Mouse (Mus musculus) heart, embryonic 11.5 days (tissue): ENCODE data around the gene E330009J07Rik. TPM values are rescaled to one million over a fixed set of nuclear protein-coding genes. Genes with fewer than 3 reads are reported as not detected.

Experiments
- ATAC-seq: fragments of 200-750 bp; cut with Nextera tagmentation; replicated peaks from 2 replicates; pipeline ENCODE4 v1.8.0; 2017; ENCODE audit warnings: moderate library complexity; ENCODE audit not compliant: insufficient number of reproducible peaks, low FRiP score, low TSS enrichment
- H3K27ac ChIP-seq: fragments of 300-500 bp; sonication (generic); 2 replicates; pipeline ENCODE4 v1.5.1; 2014; ENCODE audit warnings: mild to moderate bottlenecking, low read depth, low read length
- H3K27me3 ChIP-seq: fragments of 300-500 bp; sonication (generic); 2 replicates; pipeline ENCODE4 v1.6.1; 2014; ENCODE audit warnings: mild to moderate bottlenecking, low read length, mixed read lengths; ENCODE audit not compliant: control insufficient read depth, insufficient read depth
- H3K36me3 ChIP-seq: fragments of 300-500 bp; sonication (generic); 2 replicates; pipeline ENCODE4 v1.6.1; 2014; ENCODE audit warnings: mild to moderate bottlenecking, low read length, moderate library complexity, mixed read lengths; ENCODE audit not compliant: control insufficient read depth, insufficient read depth
- H3K4me1 ChIP-seq: fragments of 300-500 bp; sonication (generic); 2 replicates; pipeline ENCODE4 v1.6.1; 2014; ENCODE audit warnings: low read length; ENCODE audit not compliant: control insufficient read depth, insufficient read depth
- H3K4me2 ChIP-seq: fragments of 300-500 bp; sonication (generic); 2 replicates; pipeline ENCODE4 v1.6.1; 2014; ENCODE audit warnings: mild to moderate bottlenecking, moderate library complexity
- H3K4me3 ChIP-seq: fragments of 300-500 bp; sonication (generic); 2 replicates; pipeline ENCODE4 v1.5.1; 2014; ENCODE audit warnings: low read depth, low read length
- H3K9ac ChIP-seq: fragments of 300-500 bp; sonication (generic); 2 replicates; pipeline ENCODE4 v1.6.1; 2014; ENCODE audit warnings: mild to moderate bottlenecking, low read depth, low read length, moderate library complexity
- H3K9me3 ChIP-seq: fragments of 300-500 bp; sonication (generic); replicated peaks from 2 replicates; pipeline ENCODE4 v1.6.1; 2016; ENCODE audit warnings: low read length; ENCODE audit not compliant: control insufficient read depth
- WGBS: fragments of 180-500 bp; shearing (Covaris S2); extraction: QIAGEN DNeasy Blood & Tissue Kit; methylation state at CpG from one replicate; pipeline ENCODE4 v1.1.7; 2014; ENCODE audit not compliant: insufficient replicate concordance; 5-methylcytosine and 5-hydroxymethylcytosine counted together
- polyA plus RNA-seq: library from polyadenylated mRNA; unstranded; fragments of >200 nt; fragmentation: Nextera tagmentation; extraction: Ambion mirVana; gene quantifications from 2 replicates; pipeline ENCODE4 v1.2.1, GENCODE M21; 2014

Gene E330009J07Rik
- polyA plus RNA-seq, 1 experiment from 2014 or later = 3.4 TPM

DNA sequence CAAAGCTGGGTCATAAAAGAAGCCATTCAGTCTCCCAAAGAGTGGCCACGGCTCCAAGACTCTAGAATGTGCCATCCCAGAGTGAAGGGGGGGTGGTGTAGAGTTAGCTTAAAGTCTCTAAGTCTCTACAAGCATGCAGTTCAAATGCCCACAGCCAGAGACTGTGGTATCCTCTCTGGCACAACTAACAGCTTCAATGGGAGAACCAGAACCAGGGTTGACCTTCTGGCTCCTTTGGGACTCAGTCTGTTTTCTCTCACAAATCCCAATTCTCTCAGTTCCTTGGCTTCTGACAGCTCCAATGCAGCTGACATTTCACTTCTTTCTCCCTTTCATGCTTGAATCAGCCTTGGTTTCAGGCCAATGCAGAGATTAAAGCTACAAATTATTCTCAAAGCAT lies 12.9 kb downstream of the E330009J07Rik start:
- no peak overlapping the region for H3K9ac ChIP-seq
- 81% methylated on average over 1 of the region's 1 CpGs for WGBS
- H3K36me3 ChIP-seq = no peaks in the 10 kb centered on the region
- ATAC-seq = no peak
- no peak overlapping the region for H3K4me3 ChIP-seq
- no peak overlapping the region for H3K4me2 ChIP-seq
- no peaks in the 10 kb centered on the region for H3K27me3 ChIP-seq
- H3K9me3 ChIP-seq = no peaks in the 10 kb centered on the region
- no peaks in the 10 kb centered on the region for H3K4me1 ChIP-seq
- no peak overlapping the region for H3K27ac ChIP-seq

- H3K4me3 ChIP-seq = no peak overlapping the region
- H3K36me3 ChIP-seq = no peaks in the 10 kb centered on the region
- H3K9ac ChIP-seq = no peak overlapping the region
- H3K27me3 ChIP-seq = no peaks in the 10 kb centered on the region
- H3K9me3 ChIP-seq = no peaks in the 10 kb centered on the region
- no peak overlapping the region for H3K4me2 ChIP-seq
- no peak overlapping the region for H3K27ac ChIP-seq
- 86% methylated on average over 6 of the region's 6 CpGs for WGBS
- no peak for ATAC-seq
- no peaks in the 10 kb centered on the region for H3K4me1 ChIP-seq
Measured at GRCm38 (mm10) chr6:40421099-40421498, 14.8 kb downstream of the E330009J07Rik start.

- no peak overlapping the region for H3K4me3 ChIP-seq
- H3K27me3 ChIP-seq = no peaks in the 10 kb centered on the region
- H3K36me3 ChIP-seq = no peaks in the 10 kb centered on the region
- H3K4me1 ChIP-seq = no peaks in the 10 kb centered on the region
- no peak overlapping the region for H3K27ac ChIP-seq
- no peak overlapping the region for H3K4me2 ChIP-seq
- no peak for ATAC-seq
- H3K9ac ChIP-seq = no peak overlapping the region
- WGBS = 86% methylated on average over 4 of the region's 4 CpGs
- H3K9me3 ChIP-seq = no peaks in the 10 kb centered on the region
Measured at GRCm38 (mm10) chr6:40418386-40418785, 17.5 kb downstream of the E330009J07Rik start.

DNA sequence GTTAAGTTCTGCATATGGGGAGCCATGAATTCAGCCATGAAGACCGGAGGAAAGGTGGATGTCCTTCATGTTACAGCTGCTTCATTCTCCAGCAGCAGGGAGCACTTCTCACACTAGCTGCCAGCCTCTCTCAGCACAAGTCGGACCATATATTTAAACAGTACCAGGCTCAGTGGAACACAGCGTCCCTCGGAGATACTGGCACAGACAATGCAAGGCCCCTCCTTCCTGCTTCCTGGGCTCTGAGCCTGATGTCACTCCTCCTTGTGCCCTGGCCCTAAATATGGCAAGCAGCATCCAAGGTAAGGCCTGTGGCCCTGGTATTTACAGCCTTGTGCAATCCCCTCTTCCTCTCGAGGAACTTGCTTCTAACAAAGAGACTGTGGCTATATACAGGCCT lies 20.1 kb downstream of the E330009J07Rik start:
- Histone ChIP-seq H3K4me2 (no peak overlapping the region), H3K9ac (no peak overlapping the region), H3K4me3 (no peak overlapping the region), H3K27me3 (no peaks in the 10 kb centered on the region), H3K9me3 (no peaks in the 10 kb centered on the region), H3K36me3 (no peaks in the 10 kb centered on the region), H3K27ac (no peak overlapping the region), H3K4me1 (no peaks in the 10 kb centered on the region)
- 77% methylated on average over 5 of the region's 5 CpGs for WGBS
- no peak for ATAC-seq

DNA sequence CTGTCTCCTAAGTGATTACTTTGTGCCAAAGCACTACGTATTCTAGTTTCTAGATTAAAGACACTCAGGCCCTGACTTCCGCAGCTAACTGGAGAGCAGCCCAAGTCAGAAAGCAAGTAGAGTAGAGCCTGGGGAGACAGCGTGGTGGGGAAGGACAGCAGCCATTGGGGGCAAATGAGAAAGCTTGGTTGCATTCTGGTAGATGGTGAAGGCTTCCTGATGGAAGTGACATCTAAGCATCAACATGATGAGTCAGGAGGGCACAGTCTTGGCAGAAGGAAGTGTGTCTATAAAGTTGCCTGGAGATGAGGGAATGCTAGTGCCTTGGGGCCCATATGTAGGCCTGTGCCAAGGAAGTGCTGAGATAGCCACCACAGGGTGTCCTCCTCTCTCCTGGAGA lies 22.4 kb downstream of the E330009J07Rik start:
- 88% methylated on average over 3 of the region's 3 CpGs for WGBS
- Histone ChIP-seq H3K36me3 (no peaks in the 10 kb centered on the region), H3K9me3 (no peaks in the 10 kb centered on the region), H3K9ac (no peak overlapping the region), H3K4me2 (no peak overlapping the region), H3K27ac (no peak overlapping the region), H3K4me1 (no peaks in the 10 kb centered on the region), H3K4me3 (no peak overlapping the region), H3K27me3 (no peaks in the 10 kb centered on the region)
- ATAC-seq = no peak

DNA sequence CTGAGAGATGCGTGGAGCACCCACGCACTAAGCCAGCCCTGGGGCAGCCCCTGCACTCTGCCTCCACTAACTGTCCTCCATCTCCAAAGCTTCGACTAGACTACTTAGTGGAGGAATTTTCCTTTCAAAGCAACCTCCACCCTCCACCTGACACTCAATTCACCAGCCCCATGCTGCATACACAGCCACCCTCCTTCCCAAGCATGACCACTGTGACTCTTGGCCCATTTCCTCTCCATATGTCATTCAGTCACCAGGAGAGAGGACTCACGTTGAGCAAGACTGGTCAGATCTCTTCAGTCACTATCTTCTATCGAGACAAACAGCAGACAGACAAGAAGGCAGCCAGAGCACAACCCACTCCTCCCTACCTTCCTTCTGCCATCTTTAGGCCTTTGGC lies 22.9 kb downstream of the E330009J07Rik start:
- no peak for ATAC-seq
- H3K4me3 ChIP-seq = no peak overlapping the region
- no peaks in the 10 kb centered on the region for H3K9me3 ChIP-seq
- H3K4me2 ChIP-seq = no peak overlapping the region
- no peaks in the 10 kb centered on the region for H3K27me3 ChIP-seq
- 73% methylated on average over 5 of the region's 5 CpGs for WGBS
- no peak overlapping the region for H3K27ac ChIP-seq
- H3K9ac ChIP-seq = no peak overlapping the region
- no peaks in the 10 kb centered on the region for H3K36me3 ChIP-seq
- no peaks in the 10 kb centered on the region for H3K4me1 ChIP-seq

- no peak for ATAC-seq
- 77% methylated on average over 3 of the region's 3 CpGs for WGBS
- Histone ChIP-seq H3K4me3 (no peak overlapping the region), H3K27me3 (no peaks in the 10 kb centered on the region), H3K36me3 (no peaks in the 10 kb centered on the region), H3K4me2 (no peak overlapping the region), H3K9ac (no peak overlapping the region), H3K4me1 (no peaks in the 10 kb centered on the region), H3K27ac (no peak overlapping the region), H3K9me3 (no peaks in the 10 kb centered on the region)
Measured at GRCm38 (mm10) chr6:40411085-40411484, 24.9 kb downstream of the E330009J07Rik start.

DNA sequence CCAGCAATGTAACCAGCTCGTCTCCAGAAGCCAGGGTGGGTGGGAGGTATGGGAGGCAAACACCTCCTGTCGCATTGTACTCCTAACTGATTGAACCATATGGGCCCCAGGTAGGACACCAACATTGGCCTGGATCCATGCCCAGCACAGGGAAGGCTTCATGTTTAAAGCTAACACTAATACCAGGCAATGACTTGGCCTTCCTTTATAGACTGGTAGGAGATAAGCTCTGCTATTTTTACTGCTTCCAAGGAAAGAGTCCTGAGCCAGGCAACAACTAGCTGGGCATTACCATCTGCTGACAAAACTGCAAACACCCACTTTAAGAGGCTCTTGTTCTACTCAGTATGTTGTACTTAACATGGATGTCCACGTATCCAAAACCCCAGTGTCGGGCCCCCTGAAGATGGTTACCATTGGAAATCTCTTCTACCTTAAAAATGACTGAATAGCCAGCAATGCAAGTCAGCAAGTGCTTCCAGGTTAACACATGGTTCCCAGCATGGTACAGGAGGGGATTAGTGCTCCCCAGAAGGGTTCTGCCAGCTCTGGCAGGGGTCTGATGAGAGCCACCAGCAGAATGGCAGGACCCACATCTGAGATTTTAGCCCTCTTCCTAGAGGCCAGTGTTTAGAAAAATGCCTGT lies 32.2 kb downstream of the E330009J07Rik start:
- no peak overlapping the region for H3K27ac ChIP-seq
- no peaks in the 10 kb centered on the region for H3K9me3 ChIP-seq
- H3K36me3 ChIP-seq = peaks cover 7% of the 10 kb centered on the region
- no peak overlapping the region for H3K4me3 ChIP-seq
- no peak overlapping the region for H3K4me2 ChIP-seq
- no peak overlapping the region for H3K9ac ChIP-seq
- no peaks in the 10 kb centered on the region for H3K4me1 ChIP-seq
- ATAC-seq = no peak
- no peaks in the 10 kb centered on the region for H3K27me3 ChIP-seq
- WGBS = 85% methylated on average over 4 of the region's 4 CpGs

DNA sequence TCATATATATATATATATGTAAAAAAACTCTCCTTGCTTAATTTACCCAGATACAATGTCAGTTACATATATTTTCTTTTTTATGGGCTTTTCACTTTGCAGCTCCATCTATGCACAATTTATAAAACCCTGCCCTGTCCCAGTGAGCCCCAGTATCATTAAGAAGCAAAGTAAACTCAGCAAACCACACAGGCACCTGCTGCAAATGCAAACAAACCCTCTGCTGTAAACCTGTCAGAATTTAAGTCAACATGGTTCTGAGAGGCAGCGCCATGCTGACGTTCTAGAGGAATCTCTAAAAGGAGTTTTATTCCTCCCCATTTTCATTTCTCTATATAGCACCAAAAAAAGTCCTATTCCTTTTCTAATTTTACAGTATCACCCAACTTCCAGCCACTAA lies 33.9 kb downstream of the E330009J07Rik start:
- Histone ChIP-seq H3K4me3 (no peak overlapping the region), H3K4me1 (no peaks in the 10 kb centered on the region), H3K36me3 (peaks cover 11% of the 10 kb centered on the region), H3K27ac (no peak overlapping the region), H3K9ac (no peak overlapping the region), H3K4me2 (no peak overlapping the region), H3K9me3 (no peaks in the 10 kb centered on the region), H3K27me3 (no peaks in the 10 kb centered on the region)
- 85% methylated on average over 2 of the region's 2 CpGs for WGBS
- no peak for ATAC-seq
